Mouse (Mus musculus): ENCODE data around the gene Defb36. TPM values are rescaled to one million over a fixed set of nuclear protein-coding genes. Genes with fewer than 3 reads are reported as not detected.

Gene Defb36
- polyA plus RNA-seq, 1 experiment: not detected

DNA sequence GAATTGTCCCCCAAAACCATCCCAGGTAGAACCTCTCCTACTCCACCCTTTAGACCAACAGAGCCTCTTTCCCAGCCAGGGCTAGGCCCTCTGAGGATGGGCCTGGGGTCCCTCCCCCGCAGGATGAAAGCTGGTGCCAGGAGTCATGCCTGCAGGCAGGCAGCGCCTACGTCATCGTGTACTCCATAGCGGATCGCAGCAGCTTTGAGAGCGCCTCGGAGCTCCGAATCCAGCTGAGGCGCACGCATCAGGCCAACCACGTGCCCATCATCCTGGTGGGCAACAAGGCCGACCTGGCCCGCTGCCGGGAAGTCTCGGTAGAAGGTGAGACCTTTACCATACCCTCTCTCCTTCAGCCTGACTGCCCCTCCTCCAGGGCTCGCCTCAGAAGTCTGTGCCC lies 29.2 kb downstream of the Defb36 start:
- Histone ChIP-seq H3K4me3 (replicated peaks) (no peak overlapping the region), H3K36me3 (replicated peaks; ENCODE audit: low read length) (no peaks in the 10 kb centered on the region), H3K4me1 (no peaks in the 10 kb centered on the region; the same call in 1 of the 2 replicates), H3K9me3 (no peaks in the 10 kb centered on the region), H3K27me3 (replicated peaks) (peaks cover 88% of the 10 kb centered on the region)
- TF ChIP-seq GATA1 (IDR thresholded peaks at IDR 0.05; ENCODE audit: borderline replicate concordance, low read length) (no peak), FLI1 (IDR thresholded peaks at IDR 0.05; ENCODE audit: low read length) (no peak)

DNA sequence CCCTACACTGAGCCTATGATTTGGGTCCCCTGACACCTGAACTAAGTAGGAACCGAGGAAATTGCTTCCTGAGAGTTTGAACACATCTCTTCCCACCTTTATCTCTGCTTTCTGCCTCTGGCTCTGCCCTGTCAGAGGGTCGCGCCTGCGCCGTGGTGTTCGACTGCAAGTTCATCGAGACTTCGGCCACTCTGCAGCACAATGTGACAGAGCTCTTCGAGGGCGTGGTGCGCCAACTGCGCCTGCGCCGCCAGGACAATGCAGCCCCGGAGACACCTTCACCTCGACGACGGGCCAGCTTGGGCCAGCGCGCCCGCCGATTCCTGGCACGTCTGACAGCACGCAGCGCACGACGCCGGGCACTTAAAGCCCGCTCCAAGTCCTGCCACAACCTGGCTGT lies 30.2 kb downstream of the Defb36 start:
- Histone ChIP-seq H3K4me3 (replicated peaks) (no peak overlapping the region), H3K9me3 (no peaks in the 10 kb centered on the region), H3K27me3 (replicated peaks) (peaks cover 86% of the 10 kb centered on the region), H3K4me1 (no peaks in the 10 kb centered on the region; the same call in 1 of the 2 replicates), H3K36me3 (replicated peaks; ENCODE audit: low read length) (no peaks in the 10 kb centered on the region)
- no peak for TF ChIP-seq GATA1 (IDR thresholded peaks at IDR 0.05; ENCODE audit: borderline replicate concordance, low read length)
- TF ChIP-seq FLI1 (IDR thresholded peaks at IDR 0.05; ENCODE audit: low read length): no peak

DNA sequence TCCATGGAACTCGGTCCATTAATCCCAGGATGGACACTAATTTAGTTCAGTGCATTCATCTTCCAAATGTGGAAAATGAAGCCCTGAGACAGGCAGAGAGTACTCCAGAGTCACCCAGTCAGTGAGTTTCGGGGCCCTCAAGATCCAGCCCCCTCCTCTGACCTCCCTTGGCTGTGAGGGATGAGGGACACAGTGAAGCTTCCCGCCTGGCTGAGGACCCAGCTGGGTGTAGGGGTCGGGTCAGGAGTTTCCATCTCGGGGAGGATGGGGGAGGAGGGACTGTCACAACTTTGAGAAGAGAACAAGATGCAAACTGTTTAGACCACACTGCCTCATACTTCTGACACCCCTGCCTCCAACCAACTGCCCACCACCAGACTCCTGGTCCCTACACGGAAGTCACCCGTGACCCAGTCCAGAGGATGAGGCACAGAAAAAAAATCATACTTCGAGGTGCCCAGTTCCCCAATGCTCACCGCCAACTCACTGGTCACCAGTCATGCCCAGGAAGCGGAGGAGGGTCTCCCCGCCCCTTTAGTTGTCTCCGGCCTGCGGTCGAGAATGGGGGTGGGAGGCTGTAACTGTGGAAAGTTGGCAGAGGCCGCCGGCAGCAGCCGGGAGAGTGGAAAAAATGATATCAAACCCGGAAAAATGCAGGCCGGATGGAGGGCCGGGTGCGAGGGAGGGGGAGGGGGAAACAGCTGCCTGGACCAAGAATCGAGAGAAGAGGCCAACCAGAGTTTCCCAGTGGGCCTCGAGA lies 32.3 kb downstream of the Defb36 start:
- H3K36me3 ChIP-seq (replicated peaks; ENCODE audit: low read length): no peaks in the 10 kb centered on the region
- H3K4me1 ChIP-seq: peaks cover 3% of the 10 kb centered on the region; the same call in 1 of the 2 replicates
- H3K27me3 ChIP-seq (replicated peaks): peaks cover 72% of the 10 kb centered on the region
- H3K9me3 ChIP-seq: no peaks in the 10 kb centered on the region
- TF ChIP-seq FLI1 (IDR thresholded peaks at IDR 0.05; ENCODE audit: low read length) (no peak), GATA1 (IDR thresholded peaks at IDR 0.05; ENCODE audit: borderline replicate concordance, low read length) (no peak)
- H3K4me3 ChIP-seq (replicated peaks): peak overlapping the region; percentile 4

DNA sequence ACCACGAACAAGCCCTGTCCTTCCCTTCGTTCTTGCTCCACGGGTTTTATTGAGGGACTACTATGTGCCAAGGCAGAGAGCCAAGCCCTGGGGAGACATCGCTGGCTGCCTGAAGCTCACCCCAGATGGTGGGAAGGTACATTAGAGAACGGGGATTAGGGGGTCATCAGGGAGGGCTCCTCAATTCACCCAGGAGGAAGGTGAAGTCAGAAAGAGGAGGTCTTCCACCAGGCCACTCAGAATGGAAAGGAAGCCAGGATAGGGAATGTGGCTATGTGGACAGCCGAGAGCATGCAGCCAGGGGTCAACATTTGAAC lies 32.8 kb downstream of the Defb36 start:
- Histone ChIP-seq H3K27me3 (replicated peaks) (peaks cover 68% of the 10 kb centered on the region), H3K36me3 (replicated peaks; ENCODE audit: low read length) (no peaks in the 10 kb centered on the region), H3K4me1 (peaks cover 3% of the 10 kb centered on the region; the same call in 1 of the 2 replicates), H3K9me3 (no peaks in the 10 kb centered on the region), H3K4me3 (replicated peaks) (peak overlapping the region; percentile 4)
- TF ChIP-seq GATA1 (IDR thresholded peaks at IDR 0.05; ENCODE audit: borderline replicate concordance, low read length) (no peak), FLI1 (IDR thresholded peaks at IDR 0.05; ENCODE audit: low read length) (no peak)

DNA sequence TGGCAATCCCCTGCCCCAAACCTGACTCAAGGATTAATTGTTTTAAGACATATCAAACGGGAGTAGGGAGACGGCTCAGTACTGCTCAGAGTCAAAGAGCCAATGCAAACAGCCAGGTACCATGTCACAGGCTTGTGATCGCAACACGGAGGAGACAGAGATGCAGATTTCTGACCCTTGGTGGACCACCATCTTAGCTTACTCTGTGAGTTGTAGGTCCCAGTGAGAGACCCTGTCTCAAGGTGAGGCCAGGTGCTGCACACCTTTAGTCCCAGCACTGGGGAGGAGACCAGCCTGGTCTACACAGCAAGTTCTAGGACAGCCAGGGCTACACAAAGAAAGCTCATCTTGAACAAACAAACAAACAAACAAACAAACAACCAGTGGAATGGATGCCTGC lies 33.3 kb downstream of the Defb36 start:
- peaks cover 3% of the 10 kb centered on the region; the same call in 1 of the 2 replicates for H3K4me1 ChIP-seq
- TF ChIP-seq GATA1 (IDR thresholded peaks at IDR 0.05; ENCODE audit: borderline replicate concordance, low read length) (no peak), FLI1 (IDR thresholded peaks at IDR 0.05; ENCODE audit: low read length) (no peak)
- H3K27me3 ChIP-seq (replicated peaks): peaks cover 64% of the 10 kb centered on the region
- H3K4me3 ChIP-seq (replicated peaks): no peak overlapping the region
- no peaks in the 10 kb centered on the region for H3K36me3 ChIP-seq (replicated peaks; ENCODE audit: low read length)
- peaks cover 2% of the 10 kb centered on the region; the same call in 1 of the 2 replicates for H3K9me3 ChIP-seq

DNA sequence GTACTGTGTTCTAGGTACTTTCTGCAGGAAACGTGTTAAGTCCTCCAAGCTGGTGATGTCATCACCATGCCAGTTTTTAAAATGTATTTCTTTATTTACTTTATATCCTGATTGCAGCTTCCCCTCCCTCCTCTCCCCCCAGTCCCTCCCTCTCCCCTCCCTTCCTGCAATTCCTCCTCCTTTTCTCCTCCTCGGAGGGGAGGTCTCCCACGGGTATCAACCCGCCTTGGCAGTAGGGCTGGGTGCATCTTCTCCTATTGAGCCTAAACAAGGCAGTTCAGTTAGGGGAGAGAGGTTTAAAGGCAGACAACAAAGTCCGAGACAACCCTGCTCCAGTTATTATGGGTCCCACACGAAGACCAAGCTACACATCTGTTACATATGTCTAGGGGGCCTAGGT lies 34.7 kb downstream of the Defb36 start:
- no peaks in the 10 kb centered on the region for H3K36me3 ChIP-seq (replicated peaks; ENCODE audit: low read length)
- H3K27me3 ChIP-seq (replicated peaks): peaks cover 54% of the 10 kb centered on the region
- peaks cover 3% of the 10 kb centered on the region; the same call in 1 of the 2 replicates for H3K4me1 ChIP-seq
- TF ChIP-seq GATA1 (IDR thresholded peaks at IDR 0.05; ENCODE audit: borderline replicate concordance, low read length) (no peak), FLI1 (IDR thresholded peaks at IDR 0.05; ENCODE audit: low read length) (no peak)
- H3K9me3 ChIP-seq: peaks cover 5% of the 10 kb centered on the region; the same call in 1 of the 2 replicates
- H3K4me3 ChIP-seq (replicated peaks): no peak overlapping the region

DNA sequence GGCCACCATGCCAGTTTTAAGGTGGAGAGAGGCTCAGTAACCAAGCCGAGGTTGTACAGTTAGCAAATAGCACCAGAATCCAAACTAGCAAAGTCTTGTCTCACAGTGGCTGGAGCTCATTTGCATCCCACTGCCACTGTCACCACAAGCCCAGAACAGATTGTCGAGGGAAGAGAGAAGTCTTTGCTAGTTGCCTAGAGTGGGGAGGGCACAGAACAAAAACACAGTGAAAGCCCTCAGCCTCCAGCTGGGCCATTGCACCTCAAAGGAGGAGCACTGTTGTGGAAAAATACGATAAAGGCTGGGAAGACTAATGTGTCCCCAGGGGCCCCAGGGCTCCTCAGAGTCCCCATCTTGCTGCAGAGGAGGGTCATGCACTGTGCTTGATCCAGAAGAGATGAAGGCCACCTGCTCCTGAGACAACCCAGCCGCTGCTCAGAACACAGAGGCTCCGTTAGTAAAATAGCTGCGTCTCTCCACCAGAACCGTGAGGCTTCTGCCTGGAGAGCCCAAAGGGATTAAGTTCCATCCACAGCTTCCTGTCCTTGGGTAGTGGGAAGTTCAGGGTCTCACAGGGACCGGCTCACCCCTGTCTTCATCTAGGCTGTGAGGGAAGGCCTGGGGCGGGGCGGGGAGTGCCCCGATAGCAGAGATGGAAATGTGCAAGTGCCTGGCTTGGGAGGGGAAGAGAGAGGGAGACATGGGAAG lies 35.4 kb downstream of the Defb36 start:
- peaks cover 3% of the 10 kb centered on the region; the same call in 1 of the 2 replicates for H3K4me1 ChIP-seq
- peaks cover 9% of the 10 kb centered on the region for H3K9me3 ChIP-seq
- no peaks in the 10 kb centered on the region for H3K36me3 ChIP-seq (replicated peaks; ENCODE audit: low read length)
- TF ChIP-seq GATA1 (IDR thresholded peaks at IDR 0.05; ENCODE audit: borderline replicate concordance, low read length) (no peak), FLI1 (IDR thresholded peaks at IDR 0.05; ENCODE audit: low read length) (no peak)
- peaks cover 51% of the 10 kb centered on the region for H3K27me3 ChIP-seq (replicated peaks)
- no peak overlapping the region for H3K4me3 ChIP-seq (replicated peaks)

DNA sequence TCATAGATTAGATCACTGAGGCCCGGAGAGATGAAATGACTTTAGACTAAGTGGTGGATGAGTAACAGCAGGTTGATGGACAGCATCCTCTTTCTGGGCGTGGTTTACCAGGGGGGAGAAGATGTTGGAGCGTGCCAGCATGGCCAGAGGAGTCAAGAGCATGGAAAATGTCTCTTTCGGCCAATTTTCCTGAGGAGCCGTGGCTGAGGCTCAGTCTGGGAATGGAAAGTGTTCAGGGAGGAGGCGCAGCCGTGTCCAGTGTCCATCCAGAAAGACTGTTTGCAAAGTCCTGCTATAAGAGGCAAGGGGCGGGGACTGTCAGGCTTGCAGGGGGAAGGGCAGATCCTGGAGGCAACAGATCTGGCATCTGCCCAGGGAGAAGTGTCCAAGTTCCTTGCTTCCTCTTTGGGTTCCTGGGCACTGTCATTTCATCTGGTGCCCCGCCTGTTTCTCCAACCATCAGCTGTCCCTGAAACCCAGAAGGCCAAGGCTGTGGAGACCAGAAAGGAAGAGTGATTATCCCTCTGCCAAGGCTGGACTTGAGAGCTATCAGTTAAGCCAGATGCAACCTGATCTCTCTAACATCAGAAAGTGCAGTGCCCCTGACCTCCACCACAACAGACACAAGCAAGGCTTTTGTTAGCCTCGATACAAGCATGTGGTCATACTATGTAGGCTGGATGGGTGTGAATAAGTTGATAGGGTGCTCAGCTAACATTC lies 48.9 kb downstream of the Defb36 start:
- Histone ChIP-seq H3K4me3 (replicated peaks) (no peak overlapping the region), H3K9me3 (0 out of 2 replicates have a peak, but pooled peaks cover 6% of the 10 kb centered on the region), H3K27me3 (replicated peaks) (peaks cover 14% of the 10 kb centered on the region), H3K4me1 (peaks cover 26% of the 10 kb centered on the region), H3K36me3 (replicated peaks; ENCODE audit: low read length) (no peaks in the 10 kb centered on the region)
- TF ChIP-seq GATA1 (IDR thresholded peaks at IDR 0.05; ENCODE audit: borderline replicate concordance, low read length): no peak
- no peak for TF ChIP-seq FLI1 (IDR thresholded peaks at IDR 0.05; ENCODE audit: low read length)

DNA sequence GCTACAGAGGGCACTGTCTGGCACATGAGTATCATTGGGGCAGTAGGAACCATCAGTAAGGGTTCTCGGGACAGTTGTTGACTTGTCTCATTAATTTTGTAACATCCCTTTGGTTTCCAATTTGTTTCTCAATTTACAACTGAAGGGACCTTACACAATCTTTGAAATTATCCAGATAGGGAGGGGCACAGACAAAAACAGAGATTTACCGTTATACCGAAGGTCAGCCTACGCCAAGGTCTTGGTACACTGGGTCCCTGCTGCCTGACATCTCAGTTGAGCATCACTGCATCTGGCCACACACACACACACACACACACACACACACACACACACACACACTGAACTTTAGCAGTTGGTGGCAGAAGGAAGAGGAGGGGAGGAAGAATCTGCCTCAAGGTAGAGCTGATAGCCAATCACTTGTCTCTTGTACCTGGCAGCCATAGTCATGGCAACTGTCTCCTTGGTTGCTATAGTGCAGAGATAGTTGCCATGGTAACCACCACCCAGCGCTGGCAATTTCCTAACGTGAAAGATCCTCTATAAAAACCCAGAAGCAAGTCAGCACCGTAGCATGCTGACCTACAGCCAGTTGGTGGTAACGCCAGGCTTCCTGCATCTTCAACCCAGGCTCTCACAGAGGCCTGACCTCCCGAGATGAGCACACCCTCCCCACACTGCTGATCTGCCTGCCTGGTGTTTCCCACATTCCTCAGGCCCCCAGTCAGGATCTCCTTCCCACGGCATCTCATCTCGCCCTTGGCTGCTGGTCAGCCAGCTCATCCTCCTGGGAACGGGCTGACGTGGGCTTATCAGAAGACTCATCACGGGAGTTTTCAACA lies 50.0 kb downstream of the Defb36 start:
- peaks cover 12% of the 10 kb centered on the region for H3K27me3 ChIP-seq (replicated peaks)

More for the DNA sequence above, 50.0 kb downstream of the Defb36 start:
- peak overlapping the region; percentile 28 for H3K4me3 ChIP-seq (replicated peaks)
- no peaks in the 10 kb centered on the region for H3K36me3 ChIP-seq (replicated peaks; ENCODE audit: low read length)
- no peak for TF ChIP-seq GATA1 (IDR thresholded peaks at IDR 0.05; ENCODE audit: borderline replicate concordance, low read length)
- TF ChIP-seq FLI1 (IDR thresholded peaks at IDR 0.05; ENCODE audit: low read length): no peak
- H3K4me1 ChIP-seq: peaks cover 26% of the 10 kb centered on the region
- H3K9me3 ChIP-seq: 0 out of 2 replicates have a peak, but pooled peaks cover 7% of the 10 kb centered on the region
